Mouse (Mus musculus): ENCODE data around the gene Zfp60. TPM values are rescaled to one million over a fixed set of nuclear protein-coding genes. Genes with fewer than 3 reads are reported as not detected.
"Not testable (repeated sequence)": the region's sequence is repeated elsewhere in the genome, so short reads cannot be mapped to it uniquely, and the experiment has no call there.

Zfp60 gene
- total RNA-seq, 2 experiments from 2014 or later, result 21.6 to 23.0 TPM

- no peak for DNase-seq (ENCODE audit: low spot score in 2 of 2)
Observed at GRCm38 (mm10) chr7:27765176-27765886, 34.1 kb downstream of the Zfp60 start.

GRCm38 (mm10) chr7:27789306-27789705 is 58.1 kb downstream of the Zfp60 start:
- DNase-seq (ENCODE audit: low spot score in 2 of 2), result no peak

- DNase-seq (ENCODE audit: low spot score in 2 of 2), result not testable (repeated sequence)
Observed at GRCm38 (mm10) chr7:27793865-27794264, 62.7 kb downstream of the Zfp60 start.

- DNase-seq (ENCODE audit: low spot score in 2 of 2), result no peak
Observed at GRCm38 (mm10) chr7:27794566-27794965, 63.4 kb downstream of the Zfp60 start.

- no peak for DNase-seq (ENCODE audit: low spot score in 2 of 2)
Observed at GRCm38 (mm10) chr7:27797906-27798811, 67.0 kb downstream of the Zfp60 start.

- no peak for DNase-seq (ENCODE audit: low spot score in 2 of 2)
Observed at GRCm38 (mm10) chr7:27801137-27801536, 69.9 kb downstream of the Zfp60 start.

DNA sequence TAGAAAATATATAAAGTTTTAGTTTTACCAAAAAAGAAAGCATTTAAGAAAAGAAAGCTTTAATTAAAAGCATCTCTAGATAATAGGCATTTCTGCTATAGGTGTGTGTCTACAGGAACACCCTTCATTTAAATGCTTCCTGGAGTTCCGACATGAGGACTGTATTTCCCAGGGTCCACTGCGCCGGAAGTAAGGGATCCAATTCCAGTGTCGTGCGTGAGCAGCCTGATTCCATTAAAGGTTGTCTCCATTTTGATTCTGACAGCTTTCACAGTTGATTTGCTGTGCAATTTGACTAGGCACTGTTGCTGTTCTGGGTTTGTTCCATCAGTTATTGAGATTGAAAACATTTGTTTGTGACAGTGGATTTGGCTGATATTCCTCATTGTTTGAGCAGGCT is 71.8 kb downstream of the Zfp60 start:
- DNase-seq (ENCODE audit: low spot score in 2 of 2), result no peak

Other genes starting within 250 kb of the Zfp60 start
- 10 to 100 TPM; 18.1 to 18.8 TPM for gene Sertad1, start 244.5 kb upstream of the Zfp60 start, total RNA-seq (2021)
- 1 to 10 TPM; 7.0 to 8.8 TPM for gene Prx, start 232.1 kb upstream of the Zfp60 start, total RNA-seq (2021)
- 1 to 10 TPM; 1.4 to 1.8 TPM for gene Hipk4, start 208.1 kb upstream of the Zfp60 start, total RNA-seq (2021)
- 100 to 1,000 TPM; 132 to 133 TPM for gene Pld3, start 178.2 kb upstream of the Zfp60 start, total RNA-seq (2021)
- gene 2310022A10Rik, start 178.2 kb upstream of the Zfp60 start, total RNA-seq (2021), result 10 to 100 TPM; 21.6 to 28.0 TPM
- gene Akt2, start 139.8 kb upstream of the Zfp60 start, total RNA-seq (2021), result 100 to 1,000 TPM; 195 to 220 TPM
- gene Ttc9b, start 77.5 kb upstream of the Zfp60 start, total RNA-seq (2021), result 1 to 10 TPM; 1.1 to 1.6 TPM
- 10 to 100 TPM; 30.3 to 31.9 TPM for gene Map3k10, start 56.8 kb upstream of the Zfp60 start, total RNA-seq (2021)
- gene Zfp607b, start 42.0 kb upstream of the Zfp60 start, total RNA-seq (2021), result 1 to 10 TPM; 2.9 to 3.5 TPM
- gene Zfp626, start 75.8 kb downstream of the Zfp60 start, total RNA-seq (2021), result 10 to 100 TPM in 1 of 2 experiments, 1 to 10 TPM in 1; 10.0 to 12.5 TPM
- gene Zfp59, start 107.2 kb downstream of the Zfp60 start, total RNA-seq (2021), result 1 to 10 TPM; 4.4 to 5.4 TPM
- 1 to 10 TPM; 8.9 to 9.2 TPM for gene Zfp607a, start 126.1 kb downstream of the Zfp60 start, total RNA-seq (2021)
- gene Zfp974, start 198.1 kb downstream of the Zfp60 start, total RNA-seq (2021), result 10 to 100 TPM; 17.5 to 18.2 TPM
- 10 to 100 TPM; 14.1 to 14.7 TPM for gene Zfp780b, start 247.8 kb downstream of the Zfp60 start, total RNA-seq (2021)